Mouse (Mus musculus) limb, embryonic 10.5 days (tissue): ENCODE data around the gene Gm49380. TPM values are rescaled to one million over a fixed set of nuclear protein-coding genes. Genes with fewer than 3 reads are reported as not detected.

Source experiments
- DNase-seq: peaks from one replicate; pipeline ENCODE4 v3.0.0-alpha.2; 2017; ENCODE audit warnings: low spot score
- H3K27ac ChIP-seq: fragments of 300-500 bp; sonication (generic); 2 replicates; pipeline ENCODE4 v1.5.1; 2016; ENCODE audit warnings: mild to moderate bottlenecking
- H3K27me3 ChIP-seq: fragments of 300-500 bp; sonication (generic); 2 replicates; pipeline ENCODE4 v1.6.1; 2016; ENCODE audit warnings: low read depth, mild to moderate bottlenecking; ENCODE audit not compliant: poor library complexity, severe bottlenecking
- H3K36me3 ChIP-seq: fragments of 300-500 bp; sonication (generic); 2 replicates; pipeline ENCODE4 v1.6.1; 2016; ENCODE audit warnings: mild to moderate bottlenecking, moderate library complexity
- H3K4me1 ChIP-seq: fragments of 300-500 bp; sonication (generic); 2 replicates; pipeline ENCODE4 v1.6.1; 2016
- H3K4me3 ChIP-seq: fragments of 300-500 bp; sonication (generic); 2 replicates; pipeline ENCODE4 v1.5.1; 2016; ENCODE audit warnings: mild to moderate bottlenecking, moderate library complexity
- H3K9me3 ChIP-seq: fragments of 300-500 bp; sonication (generic); replicated peaks from 2 replicates; pipeline ENCODE4 v1.6.1; 2016; ENCODE audit warnings: mild to moderate bottlenecking
- WGBS: fragments of 180-500 bp; shearing (Covaris S2); methylation state at CpG from one replicate; pipeline ENCODE4 v1.1.7; 2016; 5-methylcytosine and 5-hydroxymethylcytosine counted together
- polyA plus RNA-seq: library from polyadenylated mRNA; unstranded; fragments of >200 nt; fragmentation: Nextera tagmentation; extraction: Ambion mirVana; gene quantifications from 2 replicates; pipeline ENCODE4 v1.2.1, GENCODE M21; 2016

Gene Gm49380
- polyA plus RNA-seq, 1 experiment from 2014 or later = 0.35 TPM

DNA sequence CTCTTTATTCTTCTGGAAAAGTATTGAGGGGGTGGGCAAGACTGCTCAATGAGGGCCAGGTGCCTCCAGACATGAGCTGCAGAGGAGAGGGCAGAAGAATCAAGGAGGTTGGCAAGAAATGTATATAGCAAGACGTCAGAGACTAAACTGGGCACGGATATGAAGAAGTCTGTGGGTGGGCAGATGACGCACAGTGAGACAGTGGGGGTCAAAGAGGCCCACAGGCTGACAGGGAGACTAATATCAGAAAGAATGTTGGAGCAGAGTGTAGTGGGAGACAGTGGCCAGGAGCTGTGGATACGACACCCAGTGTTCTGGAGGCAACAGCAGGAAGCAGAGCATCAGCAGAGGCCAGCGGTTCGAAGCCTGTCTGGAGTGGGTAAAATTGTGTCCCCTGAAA is 54.7 kb downstream of the Gm49380 start:
- Histone ChIP-seq H3K36me3 (no peaks in the 10 kb centered on the region), H3K4me1 (no peaks in the 10 kb centered on the region), H3K9me3 (no peaks in the 10 kb centered on the region), H3K27me3 (no peaks in the 10 kb centered on the region), H3K27ac (no peak overlapping the region), H3K4me3 (no peak overlapping the region)
- WGBS = 89% methylated on average over 6 of the region's 6 CpGs
- no peak for DNase-seq

DNA sequence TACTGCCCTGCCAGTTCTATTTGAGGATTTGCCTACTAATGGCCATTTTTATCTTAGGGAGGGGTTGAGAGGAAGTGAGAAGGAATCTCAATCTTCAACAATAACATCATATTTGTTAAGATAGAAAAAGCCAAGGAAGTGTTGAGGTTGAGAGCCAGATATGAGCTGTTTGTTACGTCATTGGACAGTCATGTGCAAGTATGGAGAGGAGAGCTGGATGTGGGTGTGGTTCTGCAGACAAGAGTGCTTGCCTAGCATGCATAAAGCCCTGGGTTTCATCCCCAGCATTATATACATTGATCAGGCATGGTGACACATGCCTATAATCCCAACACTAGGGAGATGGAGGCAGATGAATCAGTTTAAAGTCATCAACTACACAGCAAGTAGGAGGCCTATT is 59.4 kb downstream of the Gm49380 start:
- DNase-seq = no peak
- Histone ChIP-seq H3K4me1 (no peaks in the 10 kb centered on the region), H3K4me3 (no peak overlapping the region), H3K36me3 (no peaks in the 10 kb centered on the region), H3K27me3 (0 out of 2 replicates have a peak, but pooled peaks cover 4% of the 10 kb centered on the region), H3K27ac (no peak overlapping the region), H3K9me3 (no peaks in the 10 kb centered on the region)
- 76% methylated on average over 1 of the region's 1 CpGs for WGBS

DNA sequence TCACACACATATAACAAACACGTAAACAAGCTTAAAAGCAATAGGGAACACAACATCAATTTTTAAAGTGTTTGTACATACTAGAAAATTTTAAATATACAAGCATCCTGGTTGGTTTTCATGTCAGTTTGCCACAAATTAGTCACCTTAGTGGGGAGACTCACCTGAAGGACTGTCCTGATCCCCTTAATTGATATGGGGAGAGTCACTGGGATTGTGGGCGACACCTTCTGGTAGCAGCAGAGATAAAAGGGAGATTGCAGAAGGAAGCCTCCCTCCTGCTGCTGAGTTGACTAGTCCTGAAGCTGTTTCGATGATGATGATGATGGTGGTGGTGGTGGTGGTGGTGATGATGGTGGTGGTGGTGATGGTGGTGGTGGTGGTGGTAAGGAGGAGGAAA is 60.4 kb downstream of the Gm49380 start:
- WGBS = 60% methylated on average over 3 of the region's 3 CpGs
- Histone ChIP-seq H3K9me3 (no peaks in the 10 kb centered on the region), H3K36me3 (no peaks in the 10 kb centered on the region), H3K27ac (no peak overlapping the region), H3K4me1 (no peaks in the 10 kb centered on the region), H3K4me3 (no peak overlapping the region), H3K27me3 (peaks cover 15% of the 10 kb centered on the region; the same call in 1 of the 2 replicates)
- DNase-seq = no peak

DNA sequence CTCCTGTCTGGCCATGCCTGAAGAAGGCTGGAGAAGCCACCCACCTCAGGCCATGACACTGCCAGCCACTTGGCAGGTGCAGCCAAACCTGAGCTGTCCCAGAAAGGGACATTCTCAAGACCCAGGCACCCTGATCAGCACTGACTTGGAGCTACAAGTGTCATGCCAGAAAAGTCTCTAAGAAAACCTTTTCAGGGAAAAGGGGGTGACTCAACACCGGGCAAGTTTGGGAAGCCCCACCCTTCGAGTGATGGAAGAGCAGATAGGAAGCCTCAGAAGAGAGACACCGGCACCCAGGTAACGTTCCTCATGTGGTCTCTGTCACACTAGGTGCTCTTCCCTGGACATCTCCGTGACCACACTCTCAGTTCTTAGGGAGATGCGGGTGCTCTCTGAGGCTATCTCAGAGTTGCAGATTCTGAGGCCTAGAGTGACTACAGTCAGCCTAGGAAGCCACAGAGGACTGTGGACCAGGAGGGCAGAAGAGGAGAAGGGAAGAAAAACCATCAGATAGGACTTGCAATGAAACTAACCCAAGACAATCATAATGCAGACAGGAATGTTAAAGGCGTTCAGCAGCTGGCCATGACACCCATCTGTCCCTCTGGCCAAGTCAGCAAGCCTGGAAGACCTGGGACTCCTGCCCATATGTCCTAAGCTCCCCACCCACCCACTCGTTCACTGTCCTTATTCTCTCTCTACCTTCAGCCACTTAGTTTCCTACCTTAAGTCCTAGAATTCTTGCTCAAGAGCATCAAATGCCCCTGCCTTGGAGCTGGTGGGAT is 63.7 kb downstream of the Gm49380 start:
- H3K4me1 ChIP-seq = no peaks in the 10 kb centered on the region
- H3K36me3 ChIP-seq = no peaks in the 10 kb centered on the region
- H3K4me3 ChIP-seq = no peak overlapping the region
- peaks cover 47% of the 10 kb centered on the region for H3K27me3 ChIP-seq
- H3K27ac ChIP-seq = no peak overlapping the region
- WGBS = 90% methylated on average over 8 of the region's 8 CpGs
- no peaks in the 10 kb centered on the region for H3K9me3 ChIP-seq
- no peak for DNase-seq

DNA sequence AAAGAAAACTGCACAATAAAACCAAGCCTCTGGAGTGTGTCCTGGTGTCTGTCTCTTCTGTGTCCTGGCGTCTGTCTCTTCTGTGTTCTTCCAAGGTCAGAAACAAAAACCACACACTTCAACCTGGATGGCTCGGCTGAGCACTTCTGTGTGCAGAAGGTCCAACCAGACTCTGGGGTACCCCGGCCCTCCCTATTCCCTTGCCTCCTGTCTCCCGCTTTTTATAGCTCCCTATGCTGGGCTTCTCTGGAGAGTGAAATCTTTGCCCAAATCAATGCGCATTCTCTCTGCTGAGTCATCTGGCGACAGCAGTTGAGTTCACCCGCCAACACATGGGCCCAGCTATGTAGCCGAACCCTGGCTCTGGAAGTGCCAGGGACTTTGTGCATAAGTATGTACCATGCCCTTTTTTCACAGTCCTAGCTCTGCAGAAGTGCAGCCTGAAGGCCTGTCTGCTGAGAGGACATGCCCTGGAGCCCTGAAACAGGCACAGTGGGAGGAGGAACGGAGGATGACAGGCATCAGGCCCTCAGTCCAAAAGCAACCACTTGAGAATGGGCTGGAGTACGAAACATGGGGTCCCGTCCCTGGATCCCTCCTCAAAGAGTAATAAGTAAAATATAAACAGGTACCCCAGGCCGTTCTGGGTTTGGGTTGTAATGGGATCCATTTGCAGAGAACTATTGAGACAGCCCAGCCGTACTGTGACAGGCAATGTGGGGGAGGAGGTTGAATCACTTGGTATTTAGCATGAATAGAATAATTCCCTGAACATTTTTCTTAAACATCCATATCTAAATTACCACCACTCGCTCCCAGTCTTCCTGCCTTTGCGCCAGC is 64.5 kb downstream of the Gm49380 start:
- no peak for DNase-seq
- H3K9me3 ChIP-seq = no peaks in the 10 kb centered on the region
- H3K27ac ChIP-seq = no peak overlapping the region
- peaks cover 56% of the 10 kb centered on the region for H3K27me3 ChIP-seq
- peaks cover 8% of the 10 kb centered on the region for H3K4me1 ChIP-seq
- H3K4me3 ChIP-seq = no peak overlapping the region
- no peaks in the 10 kb centered on the region for H3K36me3 ChIP-seq
- 79% methylated on average over 15 of the region's 15 CpGs for WGBS

DNA sequence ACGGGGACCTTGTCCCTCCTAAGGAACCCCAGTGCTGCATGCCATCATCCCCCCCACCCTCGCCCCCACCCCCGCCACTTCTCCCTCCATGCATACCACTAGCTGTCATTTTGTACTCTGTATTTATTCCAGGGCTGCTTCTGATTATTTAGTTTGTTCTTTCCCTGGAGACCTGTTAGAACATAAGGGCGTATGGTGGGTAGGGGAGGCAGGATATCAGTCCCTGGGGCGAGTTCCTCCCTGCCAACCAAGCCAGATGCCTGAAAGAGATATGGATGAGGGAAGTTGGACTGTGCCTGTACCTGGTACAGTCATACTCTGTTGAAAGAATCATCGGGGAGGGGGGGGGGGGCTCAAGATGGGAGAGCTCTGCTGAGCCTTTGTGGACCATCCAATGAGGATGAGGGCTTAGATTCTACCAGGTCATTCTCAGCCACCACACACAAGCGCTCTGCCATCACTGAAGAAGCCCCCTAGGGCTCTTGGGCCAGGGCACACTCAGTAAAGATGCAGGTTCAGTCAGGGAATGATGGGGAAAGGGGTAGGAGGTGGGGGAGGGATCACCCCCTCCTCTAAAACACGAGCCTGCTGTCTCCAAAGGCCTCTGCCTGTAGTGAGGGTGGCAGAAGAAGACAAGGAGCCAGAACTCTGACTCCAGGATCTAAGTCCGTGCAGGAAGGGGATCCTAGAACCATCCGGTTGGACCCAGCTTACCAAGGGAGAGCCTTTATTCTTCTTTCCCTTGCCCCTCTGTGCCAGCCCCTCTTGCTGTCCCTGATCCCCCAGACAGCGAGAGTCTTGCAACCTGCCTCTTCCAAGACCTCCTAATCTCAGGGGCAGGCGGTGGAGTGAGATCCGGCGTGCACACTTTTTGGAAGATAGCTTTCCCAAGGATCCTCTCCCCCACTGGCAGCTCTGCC is 65.5 kb downstream of the Gm49380 start:
- no peak for DNase-seq
- WGBS = 78% methylated on average over 14 of the region's 14 CpGs
- no peaks in the 10 kb centered on the region for H3K36me3 ChIP-seq
- no peak overlapping the region for H3K27ac ChIP-seq
- H3K4me3 ChIP-seq = no peak overlapping the region
- peaks cover 65% of the 10 kb centered on the region for H3K27me3 ChIP-seq
- no peaks in the 10 kb centered on the region for H3K9me3 ChIP-seq
- peaks cover 17% of the 10 kb centered on the region for H3K4me1 ChIP-seq

DNA sequence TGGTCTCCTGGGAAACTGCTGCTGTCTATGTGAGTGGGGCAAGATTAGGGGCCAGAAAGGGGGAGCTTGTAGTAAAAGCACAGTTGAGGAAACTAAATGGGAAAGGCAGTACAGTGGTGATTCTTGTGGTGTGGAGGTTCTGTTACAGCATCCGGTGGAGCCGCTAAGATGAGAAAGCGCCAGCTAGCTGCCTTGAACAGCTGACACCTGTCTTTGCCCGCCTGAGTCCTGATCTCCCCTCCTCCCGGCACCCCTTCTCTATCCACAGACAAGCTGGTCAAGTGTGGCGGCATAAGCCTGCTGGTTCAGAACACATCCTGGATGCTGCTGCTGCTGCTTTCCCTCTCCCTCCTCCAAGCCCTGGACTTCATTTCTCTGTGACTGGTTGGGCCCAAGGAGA is 66.2 kb downstream of the Gm49380 start:
- no peak overlapping the region for H3K4me3 ChIP-seq
- no peaks in the 10 kb centered on the region for H3K36me3 ChIP-seq
- peaks cover 20% of the 10 kb centered on the region for H3K4me1 ChIP-seq
- DNase-seq = no peak
- no peak overlapping the region for H3K27ac ChIP-seq
- H3K27me3 ChIP-seq = peaks cover 73% of the 10 kb centered on the region
- 72% methylated on average over 6 of the region's 6 CpGs for whole genome bisulfite sequencing
- H3K9me3 ChIP-seq = no peaks in the 10 kb centered on the region

DNA sequence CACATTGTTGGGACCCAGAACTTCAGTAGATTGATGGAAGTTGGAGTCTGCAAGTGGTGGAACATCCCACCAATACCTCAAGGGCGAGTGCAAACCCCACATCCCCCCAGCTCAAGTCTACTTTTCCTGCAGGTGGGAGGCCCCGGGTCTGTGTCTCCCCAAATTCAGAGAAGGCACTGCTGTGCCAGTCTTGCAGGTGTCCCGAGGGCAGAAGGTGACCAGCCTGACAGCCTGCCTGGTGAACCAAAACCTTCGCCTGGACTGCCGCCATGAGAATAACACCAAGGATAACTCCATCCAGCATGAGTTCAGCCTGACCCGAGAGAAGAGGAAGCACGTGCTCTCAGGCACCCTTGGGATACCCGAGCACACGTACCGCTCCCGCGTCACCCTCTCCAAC is 66.9 kb downstream of the Gm49380 start:
- Histone ChIP-seq H3K36me3 (no peaks in the 10 kb centered on the region), H3K27ac (no peak overlapping the region), H3K9me3 (no peaks in the 10 kb centered on the region), H3K4me3 (no peak overlapping the region), H3K4me1 (peaks cover 20% of the 10 kb centered on the region), H3K27me3 (peaks cover 79% of the 10 kb centered on the region)
- DNase-seq = no peak
- WGBS = 91% methylated on average over 12 of the region's 12 CpGs

DNA sequence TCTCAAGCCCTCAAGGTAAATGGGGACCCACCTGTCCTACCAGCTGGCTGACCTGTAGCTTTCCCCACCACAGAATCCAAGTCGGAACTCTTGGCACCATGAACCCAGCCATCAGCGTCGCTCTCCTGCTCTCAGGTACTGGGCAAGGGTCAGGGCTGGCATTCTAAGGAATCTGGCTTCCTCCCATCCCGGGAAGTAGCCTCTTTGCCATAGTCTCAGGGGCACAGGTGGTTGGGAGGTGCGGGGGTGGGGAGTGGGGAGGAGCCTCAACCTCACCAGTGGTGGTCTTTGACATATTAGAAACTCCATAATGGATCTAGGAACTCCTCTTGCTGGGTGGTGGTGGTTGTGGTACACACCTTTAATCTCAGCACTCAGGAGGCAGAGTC is 67.4 kb downstream of the Gm49380 start:
- Histone ChIP-seq H3K27ac (no peak overlapping the region), H3K27me3 (peaks cover 84% of the 10 kb centered on the region), H3K4me3 (no peak overlapping the region), H3K9me3 (no peaks in the 10 kb centered on the region), H3K4me1 (peaks cover 20% of the 10 kb centered on the region), H3K36me3 (no peaks in the 10 kb centered on the region)
- WGBS = 80% methylated on average over 5 of the region's 5 CpGs
- DNase-seq = no peak

DNA sequence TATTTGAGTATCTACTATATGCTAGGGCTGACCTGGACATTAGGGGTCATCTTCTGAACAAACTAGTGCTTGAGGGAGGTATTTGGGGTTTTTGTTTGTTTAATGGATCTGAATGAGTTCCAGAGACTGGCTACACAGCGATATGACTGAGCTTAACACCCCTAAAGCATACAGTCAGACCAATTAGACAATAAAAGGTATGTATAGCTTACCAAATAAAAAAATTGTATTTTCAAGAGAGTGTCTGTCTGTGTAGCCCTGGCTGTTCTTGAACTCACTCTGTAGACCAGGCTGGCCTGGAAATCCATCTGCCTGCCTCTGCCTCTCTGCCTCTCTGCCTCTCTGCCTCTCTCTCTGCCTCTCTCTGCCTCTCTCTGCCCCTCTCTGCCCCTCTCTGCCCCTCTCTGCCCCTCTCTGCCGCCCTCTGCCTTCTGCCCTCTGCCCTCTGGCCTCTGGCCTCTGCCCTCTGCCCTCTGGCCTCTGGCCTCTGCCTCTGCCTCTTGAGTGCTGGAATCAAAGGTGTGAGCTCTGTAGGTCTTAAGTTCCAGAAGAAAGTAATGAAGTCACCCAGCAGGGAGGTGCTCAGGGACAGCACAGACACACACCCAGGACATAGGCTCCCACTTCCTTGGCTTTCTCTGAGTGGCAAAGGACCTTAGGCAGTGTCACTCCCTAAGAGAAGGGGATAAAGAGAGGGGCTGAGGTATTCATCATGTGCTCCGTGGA is 68.0 kb downstream of the Gm49380 start:
- H3K27me3 ChIP-seq = peaks cover 86% of the 10 kb centered on the region
- H3K36me3 ChIP-seq = no peaks in the 10 kb centered on the region
- H3K27ac ChIP-seq = no peak overlapping the region
- DNase-seq = no peak
- 71% methylated on average over 3 of the region's 3 CpGs for WGBS
- peaks cover 20% of the 10 kb centered on the region for H3K4me1 ChIP-seq
- no peak overlapping the region for H3K4me3 ChIP-seq
- no peaks in the 10 kb centered on the region for H3K9me3 ChIP-seq

DNA sequence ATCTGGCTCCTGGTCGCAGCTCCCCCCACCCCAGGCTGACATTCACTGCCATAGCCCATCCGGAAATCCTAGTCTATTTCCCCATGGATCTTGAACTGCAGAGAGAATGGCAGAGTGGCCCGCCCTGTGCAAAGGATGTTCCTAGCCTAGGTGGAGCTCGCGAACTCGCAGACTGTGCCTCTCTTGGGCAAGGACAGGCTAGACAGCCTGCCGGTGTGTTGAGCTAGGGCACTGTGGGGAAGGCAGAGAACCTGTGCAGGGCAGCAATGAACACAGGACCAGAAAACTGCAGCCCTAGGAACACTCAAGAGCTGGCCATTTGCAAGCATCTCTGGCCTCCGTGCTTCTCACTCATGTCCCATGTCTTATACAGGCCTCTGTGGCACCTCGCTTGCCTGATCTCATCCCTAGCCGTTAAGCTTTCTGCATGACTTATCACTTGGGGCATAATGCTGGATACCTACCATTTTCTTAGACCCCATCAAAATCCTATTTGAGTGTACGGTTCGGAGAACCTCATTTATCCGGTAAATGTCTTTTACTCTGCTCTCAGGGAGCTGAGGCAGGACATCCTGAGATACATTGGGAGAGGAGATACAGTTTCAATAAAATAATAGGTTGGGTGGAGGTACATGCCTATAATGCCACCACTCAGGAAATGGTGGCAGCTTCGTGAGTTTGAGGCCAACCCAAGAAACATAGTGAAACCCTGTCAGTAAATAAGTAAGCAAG is 68.7 kb downstream of the Gm49380 start:
- Histone ChIP-seq H3K36me3 (no peaks in the 10 kb centered on the region), H3K4me1 (peaks cover 20% of the 10 kb centered on the region), H3K9me3 (no peaks in the 10 kb centered on the region), H3K27ac (no peak overlapping the region), H3K4me3 (no peak overlapping the region), H3K27me3 (peaks cover 86% of the 10 kb centered on the region)
- 42% methylated on average over 14 of the region's 14 CpGs for WGBS
- no peak for DNase-seq
